Mouse (Mus musculus) brain, adult 2 months (tissue): Measurements from ENCODE around the gene Cyp2j9.
"Not testable (repeated sequence)": the region's sequence is repeated elsewhere in the genome, so short reads cannot be mapped to it uniquely, and the experiment has no call there.

Experiments
- DNase-seq: peaks from one replicate; pipeline ENCODE4 v3.0.0; 2011; ENCODE audit warnings: low read depth, low spot score

Gene Cyp2j9

GRCm38 (mm10) chr4:96590911-96591790, at the start of gene Cyp2j9:
Gene Cyp2j9 (minus strand): TSS chr4:96591578.
- DNase-seq, result peak; percentile 4

GRCm38 (mm10) chr4:96635455-96635854, 44.1 kb upstream of the Cyp2j9 start:
- DNase-seq, result no peak

GRCm38 (mm10) chr4:96622474-96622873, 31.1 kb upstream of the Cyp2j9 start:
- DNase-seq, result no peak

- DNase-seq, result peak; percentile 82
These were observed 393 bp upstream of the Cyp2j9 start for GRCm38 (mm10) chr4:96591791-96592150.

GRCm38 (mm10) chr4:96581425-96582088, 9.8 kb downstream of the Cyp2j9 start:
- peak; percentile 85 for DNase-seq

- DNase-seq, result not testable (repeated sequence)
These were observed 11.0 kb downstream of the Cyp2j9 start for GRCm38 (mm10) chr4:96580351-96580750.

- no peak for DNase-seq
These were observed 21.9 kb downstream of the Cyp2j9 start for GRCm38 (mm10) chr4:96569442-96569841.

GRCm38 (mm10) chr4:96567988-96568387, 23.4 kb downstream of the Cyp2j9 start:
- no peak for DNase-seq

- no peak for DNase-seq
These were observed 25.6 kb downstream of the Cyp2j9 start for GRCm38 (mm10) chr4:96565808-96566207.

GRCm38 (mm10) chr4:96560464-96560863, 30.9 kb downstream of the Cyp2j9 start:
- DNase-seq, result no peak

- DNase-seq, result peak; percentile 5
These were observed 31.6 kb downstream of the Cyp2j9 start for GRCm38 (mm10) chr4:96559781-96560180.

GRCm38 (mm10) chr4:96553133-96553819, 38.1 kb downstream of the Cyp2j9 start, which contains the start of gene Cyp2j6:
Gene Cyp2j6 (minus strand): TSS chr4:96553661.
- DNase-seq, result peak; percentile 85

- DNase-seq, result peak; percentile 13
These were observed 39.8 kb downstream of the Cyp2j9 start for GRCm38 (mm10) chr4:96551619-96552018.

GRCm38 (mm10) chr4:96545976-96546375, 45.4 kb downstream of the Cyp2j9 start:
- peak; percentile 78 for DNase-seq

- peak; percentile 46 for DNase-seq
These were observed 65.6 kb downstream of the Cyp2j9 start for GRCm38 (mm10) chr4:96525772-96526171.

GRCm38 (mm10) chr4:96522256-96522655, 69.1 kb downstream of the Cyp2j9 start:
- no peak for DNase-seq
